Comparison of ENCODE assay signal across 23 mouse cellular contexts in genomic region chr12:56327448-56327998, GRCm38 (mm10). TPM values are rescaled to one million over a fixed set of nuclear protein-coding genes. Genes with fewer than 3 reads are reported as not detected.
DNase-seq lines count a peak whose midpoint lies in the region; ATAC-seq and TF ChIP-seq lines count a peak whose summit lies in the region.
"Had no signal": no experiment of that assay in that cellular context is flagged by ENCODE, and none has a peak within 500 bp of the region (broad histone marks: within the 10 kb centered on the region; RNA-seq: fewer than 3 reads in every experiment).

No protein-coding gene starts in this region.

- no peak for ATAC-seq in midbrain, embryonic 11.5 days (ENCODE audit: low FRiP score)
- ATAC-seq in midbrain, embryonic 13.5 days, result no peak
- ATAC-seq in CD4-positive, CD25-positive, alpha-beta regulatory T cell, adult 4 months, result peak; percentile 56
- ATAC-seq in activated CD4-positive, CD25-positive, alpha-beta regulatory T cell, adult 4 months, result peak; percentile 74
- ATAC-seq: Patski had no signal

- no peak for TF ChIP-seq CTCF in gastrocnemius, adult 2 months (IDR thresholded peaks at IDR 0.05)

- H3K4me1 ChIP-seq in midbrain, embryonic 11.5 days (ENCODE audit: control insufficient read depth, insufficient read depth, low read length), result no peaks in the 10 kb centered on the region
- no peaks in the 10 kb centered on the region for H3K4me1 ChIP-seq in midbrain, embryonic 13.5 days (replicated peaks)

- H3K9ac ChIP-seq in midbrain, embryonic 11.5 days (ENCODE audit: low read length), result no peak overlapping the region
- H3K9ac ChIP-seq in midbrain, embryonic 13.5 days (replicated peaks), result no peak overlapping the region

- no peak overlapping the region for H3K4me3 ChIP-seq in midbrain, embryonic 11.5 days (ENCODE audit: low read depth, low read length)
- no peak overlapping the region for H3K4me3 ChIP-seq in midbrain, embryonic 13.5 days (replicated peaks)
- no peak overlapping the region for H3K4me3 ChIP-seq in gastrocnemius, adult 2 months

- peak; percentile 61 for DNase-seq in midbrain, embryonic 11.5 days (ENCODE audit: low spot score, missing footprints)
- peak; percentile 22 for DNase-seq in CD4-positive, CD25-positive, alpha-beta regulatory T cell, adult 2 months (ENCODE audit: low read depth, low spot score)
- DNase-seq in thymus, postnatal 36 days, result no peak
- DNase-seq in kidney, adult 11 months, result no peak
- DNase-seq in gastrocnemius, adult 2 months, result no peak
- DNase-seq: adrenal gland, adult 2 months; adrenal gland, adult 8-10 months; adrenal gland, postnatal 10 days; adrenal gland, postnatal 14 days; adrenal gland, postnatal 25 days; adrenal gland, postnatal 36 days; B cell, adult 2 months; cerebellum, adult 11 months; cerebellum, adult 11-12 months; cerebellum, adult 18-20 months; cerebellum, adult 2 months; cerebellum, adult 8-10 months had no signal

- peaks cover 3% of the 10 kb centered on the region; the same call in 1 of the 2 replicates for H3K36me3 ChIP-seq in midbrain, embryonic 11.5 days (ENCODE audit: control insufficient read depth, insufficient read depth, low read length)
- peaks cover 48% of the 10 kb centered on the region for H3K36me3 ChIP-seq in midbrain, embryonic 13.5 days

- no peak overlapping the region for H3K4me2 ChIP-seq in midbrain, embryonic 11.5 days
- no peak overlapping the region for H3K4me2 ChIP-seq in midbrain, embryonic 13.5 days (replicated peaks)

- H3K9me3 ChIP-seq in midbrain, embryonic 11.5 days (ENCODE audit: control insufficient read depth, low read length), result no peaks in the 10 kb centered on the region
- H3K9me3 ChIP-seq in midbrain, embryonic 13.5 days, result no peaks in the 10 kb centered on the region
- H3K9me3 ChIP-seq: G1E had no signal

- H3K27me3 ChIP-seq in midbrain, embryonic 11.5 days (ENCODE audit: control insufficient read depth, insufficient read depth, low read length), result no peaks in the 10 kb centered on the region
- no peaks in the 10 kb centered on the region for H3K27me3 ChIP-seq in midbrain, embryonic 13.5 days
- H3K27me3 ChIP-seq: CH12.LX, Patski had no signal

- WGBS in midbrain, embryonic 11.5 days, result 91% methylated on average over 6 of the region's 6 CpGs
- 94% methylated on average over 6 of the region's 6 CpGs for WGBS in midbrain, embryonic 13.5 days

- H3K27ac ChIP-seq in midbrain, embryonic 11.5 days (ENCODE audit: low read depth, low read length), result no peak overlapping the region
- H3K27ac ChIP-seq in midbrain, embryonic 13.5 days, result no peak overlapping the region
- no peak overlapping the region for H3K27ac ChIP-seq in gastrocnemius, adult 2 months

- intact Hi-C loops in gastrocnemius, adult 2 months (cut with DNase I), result no loop called here

RNA-seq across cellular contexts. Expression of gene Mbip, which starts 18.2 kb away (rescaled TPM):
- 46.0 and 54.0 TPM in 2 replicates for polyA plus RNA-seq in midbrain, embryonic 11.5 days (2014; fragmentation: Nextera tagmentation; extraction: Ambion mirVana)
- 51.1 and 56.0 TPM in 2 replicates for polyA plus RNA-seq in midbrain, embryonic 13.5 days (2015; fragmentation: Nextera tagmentation; extraction: Ambion mirVana)
- polyA plus RNA-seq in CD4-positive, CD25-positive, alpha-beta regulatory T cell, adult 4 months (2017; shearing (Covaris generic)), result 10 to 100 TPM; 39.5 to 40.5 TPM
- polyA plus RNA-seq in activated CD4-positive, CD25-positive, alpha-beta regulatory T cell, adult 4 months (2017; shearing (Covaris generic)), result 10 to 100 TPM; 35.0 to 39.2 TPM
- 1 to 10 TPM; 6.5 to 7.4 TPM for total RNA-seq in gastrocnemius, adult 2 months (2021)

Comparison
In these comparisons a context has a peak if more than half of its experiments do, and no peak if none do; other contexts are left out.
1. ATAC-seq: peak in CD4-positive, CD25-positive, alpha-beta regulatory T cell, adult 4 months (single experiment) and activated CD4-positive, CD25-positive, alpha-beta regulatory T cell, adult 4 months (single experiment); none in midbrain, embryonic 11.5 days (single experiment) and midbrain, embryonic 13.5 days (single experiment).
2. DNase-seq: peak in midbrain, embryonic 11.5 days (single experiment) and CD4-positive, CD25-positive, alpha-beta regulatory T cell, adult 2 months (single experiment); none in thymus, postnatal 36 days (0 of 2), kidney, adult 11 months (single experiment) and gastrocnemius, adult 2 months (single experiment).